Mouse (Mus musculus): ENCODE data around the gene Ugt1a5. TPM values are rescaled to one million over a fixed set of nuclear protein-coding genes. Genes with fewer than 3 reads are reported as not detected.

Ugt1a5 gene
- polyA plus RNA-seq (2015; fragmentation: Illumina TruSeq; extraction: RNeasy Lipid Tissue Mini Kit (QIAGEN cat#74804); ENCODE audit: insufficient read depth, low read depth, low replicate concordance), result not detected

DNA sequence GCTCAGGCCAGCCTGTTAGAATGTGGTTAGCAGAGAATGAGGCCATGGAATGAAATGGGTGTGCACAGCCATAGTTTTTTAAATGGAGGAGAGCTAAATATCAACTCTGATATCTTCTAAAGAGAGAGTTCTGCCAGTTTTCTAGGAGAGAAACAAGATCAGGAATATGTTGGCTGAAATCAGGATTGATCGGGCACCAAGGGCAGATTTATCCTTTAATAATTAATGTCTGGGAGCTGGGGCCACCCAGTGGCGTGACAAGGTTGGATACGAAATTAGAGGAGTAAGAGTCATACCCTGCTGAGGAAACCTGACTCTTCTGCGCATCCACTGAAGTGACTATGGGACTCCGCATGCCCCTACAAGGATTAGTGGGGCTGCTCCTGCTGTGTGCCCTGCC lies at the start of gene Ugt1a5:
TSS of gene Ugt1a5 (plus strand) at position 302 of the 400 bp plus-strand sequence.

DNA sequence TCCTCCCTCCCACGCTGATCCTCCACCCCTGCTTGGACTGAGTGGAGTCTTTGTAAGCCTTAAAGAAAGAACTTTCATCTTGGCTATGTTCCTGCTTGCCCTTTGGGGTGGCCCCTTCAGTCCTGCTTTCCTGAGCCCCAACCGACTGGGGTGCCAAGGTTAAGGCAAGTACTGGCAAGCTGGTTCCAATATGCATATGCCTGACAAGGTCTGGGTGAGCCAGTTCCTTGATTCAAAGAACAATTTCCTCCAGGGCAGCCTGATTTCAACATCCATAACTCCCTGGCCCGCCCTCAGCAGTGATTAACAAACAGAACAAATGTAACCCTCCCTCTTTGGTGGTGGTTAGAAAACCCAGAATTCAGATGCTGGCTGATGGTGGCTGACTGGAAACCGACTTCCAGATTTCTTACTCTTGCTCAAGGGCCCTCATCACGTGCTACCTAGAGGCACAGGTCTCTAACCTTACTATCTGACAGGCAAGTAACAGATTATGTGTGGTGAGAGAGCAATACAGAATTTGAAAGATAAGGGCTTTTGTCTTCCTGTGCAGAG lies 31.3 kb upstream of the Ugt1a5 start, which contains the start of gene Ugt1a6a:
TSS of gene Ugt1a6a (plus strand) at position 353 of the 555 bp plus-strand sequence.

DNA sequence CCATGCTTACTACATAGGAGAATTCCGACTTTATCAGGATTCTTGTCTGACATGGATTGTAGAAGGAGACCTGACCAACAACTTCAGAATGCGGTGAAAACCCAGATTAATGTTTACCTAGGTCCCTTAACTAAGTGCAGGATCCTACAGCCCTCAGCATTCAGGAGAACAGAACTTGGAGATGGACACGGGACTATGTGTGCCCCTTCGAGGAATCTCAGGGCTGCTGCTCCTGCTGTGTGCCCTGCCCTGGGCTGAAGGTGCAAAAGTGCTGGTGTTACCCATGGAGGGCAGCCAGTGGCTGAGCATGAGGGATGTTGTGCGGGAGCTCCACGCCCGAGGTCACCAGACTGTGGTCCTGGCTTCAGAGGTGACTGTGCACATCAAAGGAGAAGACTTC lies 34.6 kb downstream of the Ugt1a5 start, which contains the start of gene Ugt1a2:
TSS of gene Ugt1a2 (plus strand) at position 146 of the 400 bp plus-strand sequence.

DNA sequence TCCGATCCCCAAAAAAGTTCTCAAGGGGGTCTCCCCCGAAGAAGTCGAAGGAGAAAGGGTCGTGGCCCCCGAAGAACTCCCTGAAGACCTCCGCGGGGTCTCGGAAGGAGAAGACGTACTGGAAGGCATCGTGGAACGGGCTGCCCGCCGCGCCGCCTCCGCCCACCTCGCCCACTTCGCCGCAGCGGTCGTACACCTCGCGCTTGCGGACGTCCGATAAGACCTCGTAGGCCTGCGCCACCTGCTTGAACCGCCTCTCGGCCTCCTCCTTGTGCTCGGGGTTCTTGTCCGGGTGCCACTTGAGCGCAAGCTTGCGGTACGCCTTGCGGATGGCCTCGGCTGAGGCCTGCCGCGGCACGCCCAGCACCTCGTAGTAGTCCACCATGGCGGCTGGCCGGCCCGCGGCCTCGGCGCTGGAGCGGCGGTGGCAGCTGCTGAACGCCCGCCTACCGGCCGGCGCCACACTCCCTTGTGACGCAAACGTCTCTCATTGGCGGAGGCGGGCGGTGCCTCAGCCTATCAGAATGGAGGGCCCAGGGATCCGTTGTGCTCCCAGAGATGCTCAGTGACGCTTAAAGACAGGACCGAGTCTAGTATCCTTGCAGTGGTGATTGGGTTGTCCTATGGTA lies 39.6 kb downstream of the Ugt1a5 start, which contains the start of gene Dnajb3:
TSS of gene Dnajb3 (minus strand) at position 489 of the 629 bp plus-strand sequence.

DNA sequence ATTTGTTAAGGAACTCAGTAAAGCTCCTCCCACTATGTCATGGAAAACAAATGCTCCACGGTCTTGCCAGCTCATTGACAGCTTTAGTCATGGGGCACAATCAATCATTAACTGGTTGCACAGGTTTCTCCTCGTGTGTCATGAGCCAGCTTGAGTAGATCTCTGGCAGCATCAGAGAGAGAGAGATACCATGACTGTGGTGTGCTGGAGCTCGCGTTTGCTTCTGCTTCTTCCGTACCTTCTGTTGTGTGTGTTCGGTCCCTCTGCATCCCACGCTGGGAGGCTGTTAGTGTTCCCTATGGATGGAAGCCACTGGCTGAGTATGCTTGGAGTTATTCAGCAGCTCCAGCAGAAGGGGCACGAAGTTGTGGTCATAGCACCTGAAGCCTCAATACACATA lies 46.0 kb downstream of the Ugt1a5 start, which contains the start of gene Ugt1a1:
TSS of gene Ugt1a1 (plus strand) at position 148 of the 400 bp plus-strand sequence.

DNA sequence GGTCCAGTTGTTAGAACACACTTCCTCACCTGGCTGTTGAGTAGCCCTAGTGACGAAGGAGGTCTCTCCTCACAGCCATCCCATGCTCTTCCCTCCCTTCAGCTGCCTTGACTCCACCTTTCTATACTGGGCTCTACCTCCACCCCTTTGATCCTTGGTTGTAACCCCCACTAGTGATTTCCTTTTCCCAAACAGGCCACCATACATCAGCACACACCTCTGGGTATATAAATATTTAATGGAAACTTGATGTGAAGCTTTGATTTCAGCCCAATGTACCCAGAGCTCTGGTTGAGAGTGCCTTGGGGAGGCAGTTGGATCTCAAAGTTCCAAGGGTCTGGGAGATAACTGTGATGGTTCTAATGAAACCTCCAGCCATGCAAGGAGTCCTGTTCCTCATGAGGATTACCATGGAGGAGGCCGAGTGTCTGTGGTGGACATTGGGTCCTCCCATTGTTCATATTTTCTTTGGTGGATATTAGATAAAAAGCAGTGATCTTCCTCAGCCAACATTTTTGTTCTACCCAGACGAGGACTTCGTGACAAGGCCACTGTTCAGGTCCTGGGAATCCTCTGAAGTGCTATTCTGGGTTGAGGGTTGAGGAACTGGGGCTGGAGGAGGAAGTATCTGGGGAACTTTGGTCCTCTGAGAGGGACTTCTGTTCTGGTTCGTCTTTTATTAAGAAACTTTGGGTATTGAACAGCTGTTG lies 61.0 kb downstream of the Ugt1a5 start, which contains the start of gene Mroh2a:
TSS of gene Mroh2a (plus strand) at position 317 of the 710 bp plus-strand sequence.

Other genes starting within 250 kb of the Ugt1a5 start
- 5.2 TPM for gene Usp40, start 157.5 kb upstream of the Ugt1a5 start, polyA plus RNA-seq (2015; fragmentation: Illumina TruSeq; extraction: RNeasy Lipid Tissue Mini Kit (QIAGEN cat#74804); ENCODE audit: insufficient read depth, low read depth, low replicate concordance)
- gene Ugt1a10, start 110.6 kb upstream of the Ugt1a5 start, polyA plus RNA-seq (2015; fragmentation: Illumina TruSeq; extraction: RNeasy Lipid Tissue Mini Kit (QIAGEN cat#74804); ENCODE audit: insufficient read depth, low read depth, low replicate concordance), result not detected
- gene Ugt1a9, start 95.2 kb upstream of the Ugt1a5 start, polyA plus RNA-seq (2015; fragmentation: Illumina TruSeq; extraction: RNeasy Lipid Tissue Mini Kit (QIAGEN cat#74804); ENCODE audit: insufficient read depth, low read depth, low replicate concordance), result not detected
- not detected for gene Ugt1a8, start 78.2 kb upstream of the Ugt1a5 start, polyA plus RNA-seq (2015; fragmentation: Illumina TruSeq; extraction: RNeasy Lipid Tissue Mini Kit (QIAGEN cat#74804); ENCODE audit: insufficient read depth, low read depth, low replicate concordance)
- 3.9 TPM for gene Ugt1a7c, start 71.0 kb upstream of the Ugt1a5 start, polyA plus RNA-seq (2015; fragmentation: Illumina TruSeq; extraction: RNeasy Lipid Tissue Mini Kit (QIAGEN cat#74804); ENCODE audit: insufficient read depth, low read depth, low replicate concordance)
- gene Ugt1a6b, start 62.8 kb upstream of the Ugt1a5 start, polyA plus RNA-seq (2015; fragmentation: Illumina TruSeq; extraction: RNeasy Lipid Tissue Mini Kit (QIAGEN cat#74804); ENCODE audit: insufficient read depth, low read depth, low replicate concordance), result 0.89 TPM
- 5.5 TPM for gene Ugt1a6a, start 31.2 kb upstream of the Ugt1a5 start, polyA plus RNA-seq (2015; fragmentation: Illumina TruSeq; extraction: RNeasy Lipid Tissue Mini Kit (QIAGEN cat#74804); ENCODE audit: insufficient read depth, low read depth, low replicate concordance)
- gene Ugt1a2, start 34.6 kb downstream of the Ugt1a5 start, polyA plus RNA-seq (2015; fragmentation: Illumina TruSeq; extraction: RNeasy Lipid Tissue Mini Kit (QIAGEN cat#74804); ENCODE audit: insufficient read depth, low read depth, low replicate concordance), result not detected
- not detected for gene Dnajb3, start 39.8 kb downstream of the Ugt1a5 start, polyA plus RNA-seq (2015; fragmentation: Illumina TruSeq; extraction: RNeasy Lipid Tissue Mini Kit (QIAGEN cat#74804); ENCODE audit: insufficient read depth, low read depth, low replicate concordance)
- gene Ugt1a1, start 45.9 kb downstream of the Ugt1a5 start, polyA plus RNA-seq (2015; fragmentation: Illumina TruSeq; extraction: RNeasy Lipid Tissue Mini Kit (QIAGEN cat#74804); ENCODE audit: insufficient read depth, low read depth, low replicate concordance), result not detected
- 0.98 TPM for gene Mroh2a, start 61.0 kb downstream of the Ugt1a5 start, polyA plus RNA-seq (2015; fragmentation: Illumina TruSeq; extraction: RNeasy Lipid Tissue Mini Kit (QIAGEN cat#74804); ENCODE audit: insufficient read depth, low read depth, low replicate concordance)
- 15.3 TPM for gene Hjurp, start 111.6 kb downstream of the Ugt1a5 start, polyA plus RNA-seq (2015; fragmentation: Illumina TruSeq; extraction: RNeasy Lipid Tissue Mini Kit (QIAGEN cat#74804); ENCODE audit: insufficient read depth, low read depth, low replicate concordance)
- gene Trpm8, start 111.6 kb downstream of the Ugt1a5 start, polyA plus RNA-seq (2015; fragmentation: Illumina TruSeq; extraction: RNeasy Lipid Tissue Mini Kit (QIAGEN cat#74804); ENCODE audit: insufficient read depth, low read depth, low replicate concordance), result not detected
- gene Spp2, start 240.9 kb downstream of the Ugt1a5 start, polyA plus RNA-seq (2015; fragmentation: Illumina TruSeq; extraction: RNeasy Lipid Tissue Mini Kit (QIAGEN cat#74804); ENCODE audit: insufficient read depth, low read depth, low replicate concordance), result not detected

All from pancreas, adult 10 weeks (tissue).